Mouse (Mus musculus) megakaryocyte, embryonic 14.5 days (primary cell): ENCODE results near the gene Rpl15.

Experiments
- FLI1 ChIP-seq: IDR thresholded peaks from 2 replicates; pipeline ENCODE4 v1.6.1; 2012; ENCODE audit warnings: low read length, inconsistent platforms, mixed read lengths
- GATA1 ChIP-seq: IDR thresholded peaks from 3 replicates; pipeline ENCODE4 v1.6.1; 2012; ENCODE audit warnings: mixed read lengths, low read length, inconsistent platforms, borderline replicate concordance

DNA sequence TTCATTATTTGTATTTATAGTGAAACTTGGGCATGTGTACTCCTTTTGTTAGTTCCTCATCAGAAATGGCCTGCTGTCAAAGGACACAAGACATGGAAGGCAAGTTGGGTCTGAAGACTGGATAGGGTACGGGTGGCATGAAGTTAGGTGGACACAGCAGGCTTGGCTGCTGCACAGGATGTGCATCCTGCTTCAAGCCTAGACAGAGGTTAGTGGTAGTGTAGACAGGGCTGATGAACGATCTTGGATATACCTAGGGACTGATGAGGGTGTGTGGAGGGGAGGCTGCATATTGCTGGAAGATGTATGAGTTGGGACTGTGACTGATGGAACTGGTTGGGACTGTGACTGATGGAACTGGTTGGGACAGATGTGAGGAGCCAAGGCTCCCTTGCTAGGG is 27.7 kb upstream of the Rpl15 start:
- TF ChIP-seq GATA1, result no peak
- no peak for TF ChIP-seq FLI1
